Mouse (Mus musculus) gastrocnemius, postnatal 36 days (tissue): Measurements from ENCODE around the gene B3gnt2. TPM values are rescaled to one million over a fixed set of nuclear protein-coding genes. Genes with fewer than 3 reads are reported as not detected.

Experiments used
- DNase-seq, 2 experiments: peaks; one replicate each; pipeline ENCODE4 v3.0.0; 2022
- intact Hi-C: fragments of 180-260 bp; cut with DNase I; formaldehyde crosslinking; loops from one replicate; pipeline ENCODE4 v1.15.1; 2025
- total RNA-seq, 2 experiments: library from RNA; stranded (reverse); gene quantifications; 2 replicates each; pipeline ENCODE4 v1.2.3; 2021

Gene B3gnt2
- total RNA-seq, 2 experiments from 2014 or later = 1.2 to 5.8 TPM

GRCm38 (mm10) chr11:22850077-22850476 is 10.7 kb downstream of the B3gnt2 start:
- intact Hi-C loops = no loop called here
- DNase-seq = no peak

DNA sequence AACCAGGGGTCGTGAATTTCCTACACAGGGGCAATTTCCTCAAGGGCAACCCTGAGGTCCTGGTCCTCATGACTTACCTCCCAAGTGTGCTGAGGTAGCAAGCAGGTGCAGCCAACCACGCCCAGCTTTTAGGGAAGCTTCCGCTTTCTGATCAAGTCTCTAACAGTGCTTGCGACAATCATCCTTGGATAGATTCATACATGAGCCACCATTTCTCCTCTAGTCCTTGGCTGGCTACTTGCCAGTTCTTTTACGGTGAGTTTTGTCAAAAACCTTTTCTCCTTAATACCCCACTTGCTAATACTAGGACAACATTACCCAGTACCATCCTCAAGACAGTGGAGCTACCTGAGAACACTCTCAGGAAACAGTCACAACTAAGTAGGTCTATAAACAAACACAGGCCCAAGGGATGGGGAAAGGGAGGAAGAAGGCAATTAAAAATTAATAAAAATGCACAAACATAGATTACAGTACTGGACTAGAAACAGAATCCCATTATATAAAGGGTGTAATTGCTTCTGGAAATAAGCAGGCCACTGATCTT is 12.0 kb downstream of the B3gnt2 start:
- intact Hi-C loops = no loop called here
- DNase-seq = no peak

GRCm38 (mm10) chr11:22847732-22848648 is 12.8 kb downstream of the B3gnt2 start:
- intact Hi-C loops = no loop called here
- DNase-seq = no peak

DNA sequence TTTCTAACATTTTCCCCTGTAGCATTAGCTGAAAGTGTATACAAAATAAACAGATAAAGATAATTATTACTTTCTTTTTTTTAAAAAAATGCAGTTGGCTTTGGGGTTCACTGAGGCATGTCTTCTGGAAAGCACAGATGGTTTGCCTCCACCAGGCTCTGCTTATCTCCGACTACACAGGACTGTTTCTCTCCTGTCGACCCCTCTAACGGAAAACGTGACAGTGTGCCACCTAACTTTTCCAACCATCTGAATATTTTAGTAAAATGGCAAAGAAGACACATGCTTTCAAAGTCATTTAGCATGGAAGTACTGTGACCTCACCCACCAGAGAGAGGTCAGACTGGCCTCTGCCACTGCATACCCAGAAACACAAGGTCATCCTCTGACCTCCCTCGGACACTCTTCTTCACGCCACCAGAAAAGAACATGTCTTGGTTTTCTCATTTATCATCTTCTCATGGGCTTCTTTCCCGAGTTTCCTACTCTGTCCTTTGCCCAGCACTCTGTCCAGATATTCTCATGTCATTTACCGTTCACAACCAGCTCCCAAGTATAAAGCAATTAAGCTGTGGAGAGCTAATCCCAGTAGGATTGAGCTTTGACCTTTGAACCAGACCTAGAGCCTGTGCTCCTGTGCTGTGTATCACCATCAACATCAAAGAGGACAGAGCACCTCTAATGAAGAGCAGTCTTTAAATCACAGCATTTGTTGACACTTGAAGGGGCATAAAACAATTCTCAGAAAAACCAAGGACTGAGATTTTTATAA is 13.6 kb downstream of the B3gnt2 start:
- intact Hi-C loops = no loop called here
- DNase-seq = no peak

DNA sequence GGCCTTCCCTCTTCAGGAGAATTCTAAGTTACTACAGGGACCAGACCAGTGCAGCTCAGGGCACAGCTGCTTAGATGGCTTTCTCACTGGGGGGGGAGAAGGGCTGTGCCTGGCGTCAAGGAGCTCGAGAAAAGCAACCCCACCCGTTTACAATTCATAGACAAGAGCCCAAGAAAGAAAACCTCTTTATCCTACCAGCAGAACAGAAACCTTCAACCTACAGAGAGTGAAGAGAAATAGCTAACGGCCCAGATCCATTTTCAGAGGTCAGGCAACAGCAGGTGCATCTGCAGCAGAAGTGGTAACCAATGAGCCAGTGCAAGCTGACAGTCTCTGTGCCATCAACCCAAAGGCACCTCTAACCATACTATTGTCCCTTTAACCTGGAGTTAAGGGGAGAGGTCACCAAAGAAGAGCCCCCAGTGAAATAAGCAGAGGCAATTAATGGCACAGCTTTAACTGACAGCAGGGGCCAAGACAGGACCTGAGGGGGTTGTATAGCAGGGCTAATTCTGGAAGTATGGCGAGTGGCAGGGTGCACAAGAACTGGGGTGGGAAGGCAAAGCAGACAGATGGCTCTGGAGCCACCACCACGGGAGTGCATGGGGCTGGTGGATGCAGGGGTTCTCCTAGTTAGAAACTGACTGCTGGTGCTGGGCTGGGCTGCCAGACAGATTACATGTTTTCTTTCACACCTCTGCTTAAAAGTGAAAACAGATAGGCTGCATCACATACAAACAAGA is 14.5 kb downstream of the B3gnt2 start:
- intact Hi-C loops = no loop called here
- DNase-seq = no peak

GRCm38 (mm10) chr11:22844754-22845718 is 15.7 kb downstream of the B3gnt2 start:
- intact Hi-C loops = no loop called here
- DNase-seq = no peak

DNA sequence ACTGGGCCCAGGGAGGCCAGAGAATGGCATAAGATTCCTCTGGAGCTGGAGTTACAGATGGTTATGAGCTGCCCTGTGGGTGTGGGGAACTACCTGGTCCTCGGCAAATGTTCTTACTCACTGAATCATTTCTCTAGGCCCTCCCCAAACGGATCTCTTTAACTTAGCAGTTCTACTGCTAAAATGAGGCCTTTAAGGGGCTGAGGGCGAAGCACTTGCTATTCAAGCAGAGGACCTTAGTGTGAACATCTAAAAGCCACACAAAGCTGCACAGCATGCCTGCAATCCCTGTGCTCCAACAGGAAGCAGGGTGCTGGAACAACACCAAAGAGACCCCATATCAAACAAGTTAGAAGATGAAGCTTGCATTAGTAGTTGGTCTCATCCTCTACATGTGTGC is 21.3 kb downstream of the B3gnt2 start:
- intact Hi-C loops = no loop called here
- DNase-seq = no peak

GRCm38 (mm10) chr11:22838361-22838760 is 22.4 kb downstream of the B3gnt2 start:
- no peak for DNase-seq
- intact Hi-C loops = no loop called here

GRCm38 (mm10) chr11:22836269-22836668 is 24.5 kb downstream of the B3gnt2 start:
- intact Hi-C loops = no loop called here
- no peak for DNase-seq

GRCm38 (mm10) chr11:22832600-22832999 is 28.2 kb downstream of the B3gnt2 start:
- no peak for DNase-seq
- intact Hi-C loops = no loop called here

DNA sequence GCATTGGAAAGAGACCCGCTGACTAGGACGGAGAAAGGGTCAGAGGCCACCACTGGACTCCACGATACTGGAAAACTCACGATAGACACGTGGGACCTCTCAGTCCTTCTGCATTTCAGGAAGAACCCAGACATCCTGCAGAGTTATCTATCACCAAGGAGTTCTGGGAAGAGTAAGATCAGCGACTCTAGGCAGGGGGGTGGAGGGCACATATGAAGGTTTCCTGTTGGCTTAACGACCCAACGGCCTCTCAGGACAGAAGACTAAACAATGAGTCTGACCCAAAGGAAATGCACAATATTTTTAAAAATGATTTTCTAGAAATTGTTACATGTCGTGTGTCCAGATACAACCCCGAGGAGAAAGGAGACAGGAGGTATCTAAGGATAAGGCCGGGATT is 28.8 kb downstream of the B3gnt2 start:
- no peak for DNase-seq
- intact Hi-C loops = no loop called here

DNA sequence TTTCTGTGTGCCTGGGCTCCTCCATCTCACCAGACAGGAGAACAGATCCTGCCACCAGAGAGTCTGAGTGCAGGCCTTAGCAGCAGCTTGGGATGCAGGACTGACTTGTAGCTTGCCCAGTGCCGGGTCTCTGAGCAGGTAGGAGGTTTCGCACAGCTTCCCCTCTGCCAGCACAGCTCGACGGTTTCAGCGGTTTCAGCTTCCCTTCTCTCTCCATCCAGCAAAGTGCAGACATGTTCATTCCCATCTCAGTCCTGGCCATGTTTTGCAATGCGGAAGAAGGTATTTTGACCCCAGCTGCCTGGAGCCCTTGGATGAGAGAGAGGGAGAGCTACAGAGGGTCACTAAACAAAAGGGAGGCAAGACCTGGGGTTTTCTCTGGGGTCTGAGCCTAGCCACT is 30.1 kb downstream of the B3gnt2 start:
- no peak for DNase-seq
- intact Hi-C loops = no loop called here

- DNase-seq = no peak
- intact Hi-C loops = no loop called here
These were observed 30.6 kb downstream of the B3gnt2 start for GRCm38 (mm10) chr11:22830179-22830611.

GRCm38 (mm10) chr11:22828988-22829632 is 31.7 kb downstream of the B3gnt2 start:
- DNase-seq = no peak
- intact Hi-C loops = no loop called here

- intact Hi-C loops = no loop called here
- DNase-seq = no peak
These were observed 33.2 kb downstream of the B3gnt2 start for GRCm38 (mm10) chr11:22827514-22828080.

DNA sequence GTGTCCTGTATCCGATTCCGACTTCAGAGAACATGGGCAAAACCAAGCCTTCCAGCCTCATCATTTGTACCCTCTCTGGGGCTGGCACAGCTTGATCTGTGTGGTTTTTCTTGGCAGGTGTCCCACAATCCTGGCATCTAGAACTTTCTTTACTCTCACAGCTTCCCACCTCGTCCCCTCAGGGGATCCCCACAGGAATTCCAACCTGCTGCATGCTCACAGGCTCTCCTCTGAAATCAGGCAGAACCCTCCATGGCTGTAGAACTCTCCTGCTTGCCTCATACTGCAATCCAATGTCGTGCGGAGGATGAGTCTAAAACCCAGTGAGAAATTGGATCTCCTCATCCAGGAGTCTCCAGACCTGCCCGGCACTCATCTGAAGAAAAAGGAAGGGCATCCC is 34.1 kb downstream of the B3gnt2 start:
- intact Hi-C loops = no loop called here

DNA sequence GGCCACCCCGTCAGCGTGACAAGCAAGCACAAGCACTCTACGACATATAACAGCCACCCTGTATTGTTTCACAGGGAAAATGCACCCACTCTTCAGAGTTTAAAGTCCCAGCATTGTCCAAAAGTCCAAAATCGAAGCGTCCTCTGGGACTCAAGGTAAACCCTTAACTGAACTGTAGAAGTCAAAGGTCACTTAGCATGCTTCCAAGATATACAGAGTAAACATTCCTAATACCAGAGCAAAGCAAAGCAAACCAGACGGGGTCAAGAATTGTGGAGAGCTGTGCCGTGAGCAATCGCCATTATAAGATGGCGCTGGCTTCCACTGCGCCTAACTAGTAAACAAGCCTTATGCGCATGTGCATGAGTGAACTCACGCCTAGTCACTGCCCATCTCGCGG is 34.7 kb downstream of the B3gnt2 start:
- DNase-seq = no peak
- intact Hi-C loops = no loop called here

More for the DNA sequence above, 34.1 kb downstream of the B3gnt2 start:
- no peak for DNase-seq

GRCm38 (mm10) chr11:22825548-22825947 is 35.2 kb downstream of the B3gnt2 start:
- intact Hi-C loops = no loop called here
- no peak for DNase-seq
